19 mouse cellular contexts compared by ENCODE assay signal in the genomic region with DNA sequence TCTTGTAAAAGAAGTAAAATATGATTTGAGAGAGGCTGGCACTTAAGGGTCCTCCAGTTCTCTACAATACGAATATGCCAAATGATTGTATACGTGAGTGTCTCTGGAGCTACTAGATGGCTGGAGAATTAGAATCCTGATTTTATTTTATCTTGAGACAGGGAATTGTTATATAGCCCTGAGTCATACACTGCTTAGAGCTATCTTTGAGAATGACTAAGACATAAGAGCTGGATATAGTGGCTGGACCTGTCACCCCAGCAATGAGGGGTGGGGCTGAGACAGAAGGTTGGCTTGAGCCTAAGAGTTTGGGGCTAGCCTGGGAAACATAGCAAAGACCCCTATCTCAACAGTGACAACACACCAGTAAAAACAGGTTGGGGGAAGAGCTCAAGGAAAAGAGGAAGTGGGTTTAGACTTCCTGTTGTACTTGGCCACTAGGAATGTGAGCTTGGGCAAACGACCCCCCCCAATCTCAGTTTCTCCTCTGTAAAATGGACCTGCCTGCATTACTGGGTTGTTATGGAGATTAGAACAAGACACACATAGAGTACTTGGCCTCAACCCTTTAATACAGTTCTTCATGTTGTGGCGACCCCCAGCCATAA. TPM values are rescaled to one million over a fixed set of nuclear protein-coding genes. Genes with fewer than 3 reads are reported as not detected.
"Had no signal": no experiment of that assay in that cellular context is flagged by ENCODE, and none has a peak within 500 bp of the region (broad histone marks: within the 10 kb centered on the region; RNA-seq: fewer than 3 reads in every experiment).

No protein-coding gene starts in this region.

- H3K27me3 ChIP-seq: limb, embryonic 13.5 days; liver, embryonic 13.5 days; midbrain, embryonic 13.5 days had no signal

- H3K4me2 ChIP-seq: limb, embryonic 13.5 days; liver, embryonic 13.5 days; lung, embryonic 14.5 days; midbrain, embryonic 13.5 days had no signal

- H3K9me3 ChIP-seq: limb, embryonic 10.5 days; limb, embryonic 13.5 days; liver, embryonic 13.5 days; midbrain, embryonic 13.5 days had no signal

- DNase-seq: kidney, adult 2 months; kidney, postnatal 25 days; layer of hippocampus, adult 9-11 months; liver; liver, embryonic 13.5 days; lung, embryonic 14.5 days; lung, postnatal 10 days; lung, postnatal 36 days; thymus, adult 2 months; thymus, postnatal 14 days; thymus, postnatal 4 days had no signal

- H3K27ac ChIP-seq: kidney, postnatal 0 days; layer of hippocampus, adult 2 months; limb, embryonic 10.5 days; limb, embryonic 13.5 days; liver, embryonic 13.5 days; midbrain, embryonic 13.5 days; stomach, postnatal 0 days had no signal

- H3K36me3 ChIP-seq: limb, embryonic 10.5 days; limb, embryonic 13.5 days; liver, embryonic 13.5 days; midbrain, embryonic 13.5 days had no signal

- H3K4me3 ChIP-seq: layer of hippocampus, adult 2 months; limb, embryonic 10.5 days; limb, embryonic 13.5 days; liver, embryonic 13.5 days; midbrain, embryonic 13.5 days had no signal

- H3K4me1 ChIP-seq: limb, embryonic 10.5 days; limb, embryonic 13.5 days; liver, embryonic 13.5 days; midbrain, embryonic 13.5 days had no signal

- H3K9ac ChIP-seq: limb, embryonic 13.5 days; liver, embryonic 13.5 days; lung, embryonic 14.5 days; midbrain, embryonic 13.5 days had no signal

RNA-seq across cellular contexts. Expression of gene Onecut1, which starts 35.8 kb away (rescaled TPM):
- polyA plus RNA-seq: kidney, adult 2 months; kidney, postnatal 0 days; large intestine, adult 2 months; limb, embryonic 10.5 days; lung, embryonic 14.5 days; small intestine, adult 2 months had no signal
